In the genomic region with DNA sequence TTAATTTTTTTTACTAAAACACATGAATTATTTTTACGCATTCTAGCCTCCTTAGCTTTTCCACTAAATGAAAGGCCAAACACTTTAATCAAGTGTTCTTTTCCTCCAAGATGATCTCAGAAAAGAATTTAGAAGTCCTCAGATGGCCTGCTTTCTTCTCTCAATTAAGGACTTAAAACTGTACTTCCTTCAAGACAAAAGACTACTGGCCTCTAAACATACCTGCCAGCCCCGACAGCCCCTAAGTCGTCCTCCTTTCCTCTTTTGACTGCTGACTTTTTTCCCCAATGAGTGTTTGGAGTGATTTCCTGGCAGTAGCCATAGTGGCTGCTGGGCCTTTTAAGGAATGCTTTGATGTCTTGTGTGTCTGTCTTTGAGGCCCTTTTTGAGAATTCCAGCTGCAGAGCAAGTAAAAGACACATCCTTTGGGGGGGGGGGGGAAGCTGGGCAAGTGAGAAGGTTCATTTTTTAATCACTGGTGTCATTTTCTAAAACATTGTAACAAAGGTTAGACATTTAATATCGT, we compare ENCODE assay signal across 8 mouse cellular contexts. TPM values are rescaled to one million over a fixed set of nuclear protein-coding genes. Genes with fewer than 3 reads are reported as not detected.
DNase-seq lines count a peak whose midpoint lies in the region; ATAC-seq and TF ChIP-seq lines count a peak whose summit lies in the region.

No protein-coding gene starts in this region.

- no peak for DNase-seq in kidney, adult 2 months
- peak; percentile 26 for DNase-seq in NIH3T3 (ENCODE audit: low read depth)
- peak; percentile 19 for DNase-seq in yolk sac, embryonic 10.5 days (ENCODE audit: low spot score)
- no peak for DNase-seq in adrenal gland, adult 18-20 months (ENCODE audit: low spot score in 2 of 2)
- no peak for DNase-seq in cerebellum, adult 8-10 months

- H3K27me3 ChIP-seq in kidney, embryonic 16.5 days (ENCODE audit: insufficient read depth, low read length): no peaks in the 10 kb centered on the region
- no peaks in the 10 kb centered on the region for H3K27me3 ChIP-seq in kidney, adult 2 months (replicated peaks; ENCODE audit: control insufficient read depth, insufficient read depth, low read length)
- H3K27me3 ChIP-seq in heart, embryonic 16.5 days (ENCODE audit: control insufficient read depth, insufficient read depth, low read length): no peaks in the 10 kb centered on the region
- H3K27me3 ChIP-seq in lung, embryonic 15.5 days: no peaks in the 10 kb centered on the region

- H3K4me2 ChIP-seq in kidney, embryonic 16.5 days (replicated peaks; ENCODE audit: low read depth, low read length): peak overlapping the region; percentile 57
- H3K4me2 ChIP-seq in heart, embryonic 16.5 days (ENCODE audit: low read depth, low read length): peak overlapping the region; percentile 66
- H3K4me2 ChIP-seq in lung, embryonic 15.5 days: peak overlapping the region; percentile 76

- H3K27ac ChIP-seq in kidney, embryonic 16.5 days (ENCODE audit: low read length): 0 out of 2 replicates have a peak overlapping the region, but pooled peaks have one; percentile 44
- H3K27ac ChIP-seq in kidney, adult 2 months (ENCODE audit: insufficient read depth, low read depth, low read length): no peak overlapping the region
- H3K27ac ChIP-seq in heart, embryonic 16.5 days (ENCODE audit: low read length): no peak overlapping the region
- H3K27ac ChIP-seq in lung, embryonic 15.5 days: 0 out of 2 replicates have a peak overlapping the region, but pooled peaks have one; percentile 31

- no peaks in the 10 kb centered on the region for H3K9me3 ChIP-seq in kidney, embryonic 16.5 days (ENCODE audit: low read length)
- no peaks in the 10 kb centered on the region for H3K9me3 ChIP-seq in heart, embryonic 16.5 days (replicated peaks; ENCODE audit: control insufficient read depth, low read length)
- no peaks in the 10 kb centered on the region for H3K9me3 ChIP-seq in lung, embryonic 15.5 days

- no peak for ATAC-seq in kidney, embryonic 16.5 days (ENCODE audit: low FRiP score, low TSS enrichment)
- ATAC-seq in heart, embryonic 16.5 days (replicated peaks; ENCODE audit: extremely low read depth, insufficient read depth, low FRiP score): no peak
- ATAC-seq in lung, embryonic 15.5 days (ENCODE audit: borderline replicate concordance, extremely low read depth, low FRiP score, low TSS enrichment): no peak

- no peaks in the 10 kb centered on the region for H3K36me3 ChIP-seq in kidney, embryonic 16.5 days (ENCODE audit: insufficient read depth, low read length)
- H3K36me3 ChIP-seq in kidney, adult 2 months (ENCODE audit: control insufficient read depth, insufficient read depth, low read length): no peaks in the 10 kb centered on the region
- H3K36me3 ChIP-seq in heart, embryonic 16.5 days (ENCODE audit: control insufficient read depth, insufficient read depth): no peaks in the 10 kb centered on the region
- H3K36me3 ChIP-seq in lung, embryonic 15.5 days: no peaks in the 10 kb centered on the region

- 19% methylated on average over 4 of the region's 4 CpGs for WGBS in kidney, embryonic 16.5 days
- WGBS in kidney, adult 2 months: 27% methylated on average over 4 of the region's 4 CpGs
- 24% methylated on average over 4 of the region's 4 CpGs for WGBS in heart, embryonic 16.5 days
- WGBS in lung, embryonic 15.5 days: 8% methylated on average over 4 of the region's 4 CpGs

- no peak for TF ChIP-seq POLR2A in kidney, adult 2 months (IDR thresholded peaks at IDR 0.05; ENCODE audit: low read depth, low read length)

- H3K4me1 ChIP-seq in kidney, embryonic 16.5 days (ENCODE audit: insufficient read depth, low read length): peaks cover 13% of the 10 kb centered on the region
- H3K4me1 ChIP-seq in kidney, adult 2 months (ENCODE audit: control insufficient read depth, insufficient read depth, low read length): no peaks in the 10 kb centered on the region; the same call in 1 of the 2 replicates
- H3K4me1 ChIP-seq in heart, embryonic 16.5 days (ENCODE audit: control insufficient read depth, insufficient read depth, low read length): peaks cover 8% of the 10 kb centered on the region
- H3K4me1 ChIP-seq in lung, embryonic 15.5 days: peaks cover 8% of the 10 kb centered on the region

- peak overlapping the region; percentile 42 for H3K4me3 ChIP-seq in kidney, embryonic 16.5 days (ENCODE audit: low read length)
- H3K4me3 ChIP-seq in kidney, adult 2 months (ENCODE audit: insufficient read depth, low read depth, low read length): no peak overlapping the region
- peak overlapping the region; percentile 42 for H3K4me3 ChIP-seq in heart, embryonic 16.5 days (ENCODE audit: low read length)
- H3K4me3 ChIP-seq in lung, embryonic 15.5 days: peak overlapping the region; percentile 96

- TF ChIP-seq CTCF in kidney, adult 2 months (conservative IDR thresholded peaks at IDR 0.05; ENCODE audit: insufficient read depth, insufficient read length, low read depth, low read length): no peak

- H3K9ac ChIP-seq in kidney, embryonic 16.5 days (replicated peaks; ENCODE audit: low read length): peak overlapping the region; percentile 50; the same call in 1 of the 2 replicates
- H3K9ac ChIP-seq in heart, embryonic 16.5 days (ENCODE audit: low read length): peak overlapping the region; percentile 63
- H3K9ac ChIP-seq in lung, embryonic 15.5 days: no peak overlapping the region

RNA-seq across cellular contexts. Expression of a gene that starts 1.3 kb away (rescaled TPM):
- polyA plus RNA-seq in kidney, embryonic 16.5 days (2015; fragmentation: Nextera tagmentation; extraction: Ambion mirVana): 5.4 and 6.6 TPM in 2 replicates
- polyA plus RNA-seq in kidney, adult 2 months (2012; rRNA removed): 4.4 and 5.6 TPM in 2 replicates
- 3.4 and 6.6 TPM in 2 replicates for polyA plus RNA-seq in heart, embryonic 16.5 days (2015; fragmentation: Nextera tagmentation; extraction: Ambion mirVana)
- polyA plus RNA-seq in lung, embryonic 15.5 days (2015; fragmentation: Nextera tagmentation; extraction: Ambion mirVana): 5.8 and 6.9 TPM in 2 replicates
- 10 to 100 TPM; 26.0 to 28.7 TPM for total RNA-seq in adrenal gland, adult 18-20 months (2021)

RNA-seq across cellular contexts. Expression of a gene that starts 35.9 kb away (rescaled TPM):
- 0.41 and 0.44 TPM in 2 replicates for polyA plus RNA-seq in kidney, embryonic 16.5 days (2015; fragmentation: Nextera tagmentation; extraction: Ambion mirVana)
- polyA plus RNA-seq in kidney, adult 2 months (2012; rRNA removed): not detected in 2 replicates
- polyA plus RNA-seq in heart, embryonic 16.5 days (2015; fragmentation: Nextera tagmentation; extraction: Ambion mirVana): 0.28 and 0.52 TPM in 2 replicates
- 0.92 and 1.2 TPM in 2 replicates for polyA plus RNA-seq in lung, embryonic 15.5 days (2015; fragmentation: Nextera tagmentation; extraction: Ambion mirVana)
- total RNA-seq in adrenal gland, adult 18-20 months (2021): not detected

Comparison
In these comparisons a context has a peak if more than half of its experiments do, and no peak if none do; other contexts are left out.
1. H3K27ac ChIP-seq: peak in kidney, embryonic 16.5 days (single experiment) and lung, embryonic 15.5 days (single experiment); none in kidney, adult 2 months (single experiment) and heart, embryonic 16.5 days (single experiment).
2. DNase-seq: peak in NIH3T3 (single experiment) and yolk sac, embryonic 10.5 days (single experiment); none in kidney, adult 2 months (single experiment), adrenal gland, adult 18-20 months (0 of 2) and cerebellum, adult 8-10 months (single experiment).
3. Peak in every context shown above with its lines, with median percentiles within 50 percentile points of each other: H3K4me2 ChIP-seq.